ENCODE assay signal across 13 mouse cellular contexts in genomic region chr7:135613380-135613779, GRCm38 (mm10).
"Had no signal": no experiment of that assay in that cellular context is flagged by ENCODE, and none has a peak within 500 bp of the region (broad histone marks: within the 10 kb centered on the region; RNA-seq: fewer than 3 reads in every experiment).

No protein-coding gene starts in this region.

- DNase-seq: right cerebral cortex, adult 18-20 months; right cerebral cortex, postnatal 14 days; right cerebral cortex, postnatal 25 days; right cerebral cortex, postnatal 4 days; spleen, adult 18-20 months; thymus, adult 18-20 months; thymus, adult 2 months; thymus, postnatal 14 days; thymus, postnatal 25 days; thymus, postnatal 36 days; thymus, postnatal 4 days had no signal

- H3K27me3 ChIP-seq: neural tube, embryonic 15.5 days; stomach, embryonic 15.5 days had no signal

- H3K4me3 ChIP-seq: neural tube, embryonic 15.5 days; stomach, embryonic 15.5 days had no signal

- H3K9ac ChIP-seq: neural tube, embryonic 15.5 days; stomach, embryonic 15.5 days had no signal

- H3K27ac ChIP-seq: neural tube, embryonic 15.5 days had no signal

- H3K36me3 ChIP-seq: neural tube, embryonic 15.5 days; stomach, embryonic 15.5 days had no signal

- H3K9me3 ChIP-seq: neural tube, embryonic 15.5 days; stomach, embryonic 15.5 days had no signal

- H3K4me2 ChIP-seq: neural tube, embryonic 15.5 days; stomach, embryonic 15.5 days had no signal
